Mouse (Mus musculus) kidney, postnatal 25 days (tissue): ENCODE results near the gene Ddx23.

Experiments used
- DNase-seq, 2 experiments: peaks; one replicate each; pipeline ENCODE4 v3.0.0; 2021; ENCODE audit warnings: mixed read lengths in 2 of 2

Gene Ddx23

DNA sequence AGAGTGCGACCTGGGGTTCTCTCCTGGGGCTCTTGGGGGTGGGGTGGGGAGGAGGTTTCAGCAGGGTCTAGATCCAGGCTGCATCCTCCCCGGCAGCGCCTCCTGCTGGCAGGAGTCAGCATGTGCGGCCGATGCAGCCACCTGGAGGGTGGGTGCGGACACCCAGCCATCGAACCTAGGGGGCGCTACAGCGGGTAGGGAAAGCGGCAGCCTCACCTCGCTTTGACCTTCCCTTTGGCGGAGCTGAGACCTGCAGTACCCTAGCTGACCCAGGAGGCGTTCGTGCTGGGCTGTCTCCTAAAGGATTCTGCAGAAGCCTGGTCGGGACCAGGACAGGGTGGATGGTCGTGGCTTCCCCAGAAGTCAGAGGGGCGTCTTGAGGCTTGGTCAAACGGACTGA, 31.2 kb downstream of the Ddx23 start:
- peak; percentile 72 to 83 for DNase-seq

DNA sequence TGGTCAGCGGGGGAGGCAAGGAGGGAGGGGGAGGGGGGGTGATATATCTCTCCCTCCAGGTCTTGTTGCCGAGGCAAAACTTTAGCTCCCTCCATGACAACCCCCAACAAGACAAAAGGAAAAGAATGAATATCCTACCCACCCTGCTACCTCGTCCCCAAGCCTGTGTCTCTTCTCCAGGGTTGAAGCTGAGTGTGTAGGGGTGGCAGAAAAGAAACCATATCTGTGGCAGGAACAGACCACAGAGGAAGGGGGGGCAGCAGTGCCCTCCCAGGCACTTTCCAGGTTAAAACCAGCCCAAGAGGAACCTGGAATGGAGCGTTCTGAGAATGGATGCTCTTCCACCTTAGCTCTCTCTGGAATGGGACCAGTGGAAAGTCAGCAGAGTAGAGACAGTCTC, 32.2 kb downstream of the Ddx23 start, which contains the start of gene Cacnb3:
TSS of gene Cacnb3 (plus strand) at position 301 of the 400 bp plus-strand sequence.
- DNase-seq: no peak

DNA sequence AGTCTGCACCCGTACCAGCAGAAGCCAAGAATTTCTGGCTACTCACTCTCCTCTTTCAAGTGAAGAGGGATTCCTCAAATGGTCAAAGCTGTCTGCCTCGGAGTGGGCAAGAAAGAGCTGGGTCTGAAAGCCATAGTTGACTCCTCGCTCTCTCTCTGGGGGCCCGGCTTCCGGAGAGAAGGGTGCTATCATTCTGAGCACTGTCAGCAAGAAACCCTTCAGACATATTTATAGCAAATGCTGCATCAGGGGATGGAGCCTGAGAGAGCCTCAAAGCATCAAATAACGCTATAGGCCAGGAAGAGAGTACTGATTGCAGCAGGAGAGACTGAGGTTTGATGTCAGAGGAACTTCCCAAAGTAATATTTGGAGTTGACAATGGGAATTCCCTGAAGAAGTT, 33.2 kb downstream of the Ddx23 start:
- DNase-seq: no peak

DNA sequence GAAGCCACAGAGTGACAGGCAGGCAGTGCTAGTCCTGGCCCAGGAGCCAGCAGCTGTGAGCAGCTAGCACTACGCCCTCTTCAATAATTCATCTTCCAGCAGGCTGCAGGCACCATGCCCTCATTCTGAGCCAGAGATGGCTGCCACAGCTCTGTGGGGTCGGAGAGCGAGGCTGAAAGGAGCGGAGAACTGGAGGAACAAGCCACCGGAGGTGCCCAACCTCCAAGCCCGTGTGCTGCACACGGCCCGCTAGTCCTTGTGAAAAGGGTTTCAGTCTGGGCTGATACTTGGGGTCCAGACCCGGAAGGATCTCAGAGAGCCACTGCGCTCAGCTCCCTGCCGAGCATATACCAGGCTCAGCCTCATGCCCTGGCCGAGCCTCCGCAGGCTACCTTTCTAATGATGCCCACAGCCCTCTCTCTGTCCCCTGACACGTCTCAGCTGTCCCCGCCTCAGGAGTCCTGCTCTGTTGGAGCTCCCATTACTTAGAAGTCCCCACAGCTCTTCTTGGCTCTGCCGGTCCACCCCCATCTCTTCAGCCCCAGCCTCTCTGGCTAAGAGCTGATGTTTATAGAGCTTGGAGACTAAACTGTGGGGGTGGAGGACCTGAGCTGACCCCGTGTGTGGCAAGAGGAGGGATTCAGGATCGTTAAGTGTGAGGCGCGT, 34.0 kb downstream of the Ddx23 start:
- no peak for DNase-seq

DNA sequence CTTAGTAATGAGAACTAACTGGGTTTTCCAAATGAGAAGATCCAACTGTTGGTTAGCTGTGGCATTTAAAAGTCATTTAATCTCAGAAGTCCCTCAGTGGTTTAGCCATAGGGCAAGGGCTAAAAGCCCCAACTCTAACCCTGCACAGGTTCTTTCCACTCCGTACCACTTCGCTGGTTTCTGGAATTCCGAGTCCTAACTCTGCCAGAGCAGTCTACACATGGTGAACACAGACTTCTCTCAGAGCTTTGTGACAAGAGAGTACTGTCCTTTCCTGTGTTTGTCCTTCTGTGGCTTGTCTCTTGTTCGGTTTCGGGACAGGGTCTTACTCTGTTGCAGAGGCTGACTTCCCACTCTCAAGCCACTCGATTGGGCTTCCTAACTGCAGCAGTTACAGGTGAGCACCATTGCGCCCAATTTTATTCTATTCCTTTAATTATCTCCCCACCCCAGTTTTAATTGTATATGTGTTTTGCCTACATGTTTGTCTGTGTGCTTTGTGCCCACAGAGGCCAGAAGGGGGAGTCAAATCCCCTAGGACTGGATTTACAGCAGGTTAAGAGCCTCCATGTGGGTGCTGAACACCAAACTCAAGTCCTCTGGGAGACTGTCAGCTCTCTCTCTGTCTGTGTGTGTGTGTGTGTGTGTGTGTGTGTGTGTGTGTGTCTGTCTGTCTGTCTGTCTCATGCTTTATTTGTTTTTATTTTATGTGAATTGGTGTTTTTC, 36.0 kb downstream of the Ddx23 start:
- no peak for DNase-seq

DNA sequence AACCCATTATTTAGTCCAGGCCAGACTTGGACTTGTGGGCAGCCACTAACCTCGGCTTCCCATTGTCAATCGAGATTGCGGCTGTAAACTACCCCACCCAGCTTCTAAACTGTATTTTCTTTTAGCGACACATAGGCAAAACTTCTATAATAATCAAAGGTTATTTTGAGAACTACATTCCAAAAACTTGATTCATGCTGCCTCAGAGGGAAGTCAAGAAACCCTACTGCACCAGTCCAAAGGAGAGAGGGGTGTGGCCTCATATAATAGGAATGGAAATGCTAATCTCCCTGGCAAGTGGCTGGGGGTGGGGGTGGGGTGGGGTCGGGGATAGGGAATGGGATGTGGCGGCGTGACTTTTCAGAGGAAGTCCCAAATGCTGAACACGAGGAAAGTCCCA, 36.6 kb downstream of the Ddx23 start:
- DNase-seq: no peak

DNA sequence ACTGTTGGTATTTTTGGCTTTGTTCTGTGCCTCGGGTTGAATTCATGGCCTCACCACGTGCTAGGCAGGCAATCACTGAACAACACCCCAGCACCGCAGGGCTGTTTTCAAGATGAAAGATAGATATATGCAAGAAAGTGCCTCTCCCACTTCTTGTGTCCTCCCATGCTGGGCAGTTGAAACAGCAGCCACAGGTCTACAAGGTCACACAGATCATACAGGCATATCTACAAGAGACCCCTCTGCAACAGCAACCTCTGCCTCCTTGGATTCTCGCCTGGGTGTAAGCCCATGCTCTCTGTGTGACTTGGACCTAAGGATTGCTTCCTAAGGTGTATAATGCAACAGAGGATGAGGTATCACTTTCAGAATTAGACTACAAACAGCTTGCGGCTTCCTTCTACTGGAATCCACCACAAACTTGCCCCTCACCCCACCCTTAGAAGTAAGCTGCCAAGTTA, 39.3 kb downstream of the Ddx23 start:
- no peak for DNase-seq

DNA sequence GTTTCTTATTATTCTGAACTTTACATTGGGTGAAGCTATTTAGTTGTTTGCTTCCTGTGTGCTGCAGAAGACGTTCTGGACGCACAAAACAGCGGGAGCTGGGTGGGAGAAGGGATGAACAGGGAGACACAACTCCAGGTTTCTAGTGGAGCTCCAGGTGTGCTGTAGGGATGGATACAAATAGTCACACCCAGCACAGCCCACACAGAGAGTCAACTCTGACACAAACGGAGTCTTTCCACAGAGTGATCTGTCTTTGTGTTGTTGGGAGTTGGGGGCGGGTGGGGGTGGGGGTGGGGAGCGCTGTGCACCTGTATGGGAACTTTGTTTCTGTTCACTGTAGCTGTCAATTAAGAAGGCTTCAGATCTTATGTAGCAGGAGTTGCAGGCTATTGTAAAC, 40.0 kb downstream of the Ddx23 start:
- DNase-seq: no peak

DNA sequence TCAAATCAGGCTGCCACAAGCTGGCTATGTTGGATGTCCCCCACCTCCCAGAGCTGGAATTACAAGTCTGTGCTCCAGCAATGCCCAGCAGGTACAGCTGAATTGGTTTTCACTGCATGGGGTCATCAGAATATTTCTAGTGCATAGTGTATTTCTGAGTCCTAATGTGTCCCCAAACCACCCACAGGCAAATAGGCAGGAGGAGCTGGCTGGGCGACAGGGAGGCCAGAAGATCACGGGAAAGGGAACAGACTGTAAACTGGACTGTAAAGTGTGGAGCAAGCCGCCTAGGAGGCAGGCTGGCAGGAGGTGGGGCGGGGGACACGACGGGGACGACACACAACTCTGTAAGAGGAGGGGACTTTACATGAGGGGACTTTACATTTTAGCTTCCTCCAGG, 40.5 kb downstream of the Ddx23 start:
- peak; percentile 43 to 80 for DNase-seq

DNA sequence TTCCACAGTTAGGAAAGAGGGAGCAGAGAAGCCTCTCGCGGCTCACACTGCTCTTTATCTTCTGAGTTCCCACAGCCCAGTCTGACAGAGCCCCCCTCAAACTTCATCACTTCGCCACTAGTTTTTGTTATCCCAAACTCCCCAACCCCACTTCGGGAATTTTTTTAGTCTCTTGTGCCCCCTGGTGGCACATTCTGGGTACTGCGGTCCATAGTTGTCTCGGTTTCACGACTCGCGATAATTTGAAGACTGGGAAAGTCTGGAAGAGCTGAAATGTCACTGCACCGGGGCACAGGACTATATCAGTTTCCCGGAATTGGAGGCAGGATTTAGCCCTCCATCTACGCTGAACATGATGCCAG, 45.5 kb downstream of the Ddx23 start:
- DNase-seq: peak; percentile 68 to 76

DNA sequence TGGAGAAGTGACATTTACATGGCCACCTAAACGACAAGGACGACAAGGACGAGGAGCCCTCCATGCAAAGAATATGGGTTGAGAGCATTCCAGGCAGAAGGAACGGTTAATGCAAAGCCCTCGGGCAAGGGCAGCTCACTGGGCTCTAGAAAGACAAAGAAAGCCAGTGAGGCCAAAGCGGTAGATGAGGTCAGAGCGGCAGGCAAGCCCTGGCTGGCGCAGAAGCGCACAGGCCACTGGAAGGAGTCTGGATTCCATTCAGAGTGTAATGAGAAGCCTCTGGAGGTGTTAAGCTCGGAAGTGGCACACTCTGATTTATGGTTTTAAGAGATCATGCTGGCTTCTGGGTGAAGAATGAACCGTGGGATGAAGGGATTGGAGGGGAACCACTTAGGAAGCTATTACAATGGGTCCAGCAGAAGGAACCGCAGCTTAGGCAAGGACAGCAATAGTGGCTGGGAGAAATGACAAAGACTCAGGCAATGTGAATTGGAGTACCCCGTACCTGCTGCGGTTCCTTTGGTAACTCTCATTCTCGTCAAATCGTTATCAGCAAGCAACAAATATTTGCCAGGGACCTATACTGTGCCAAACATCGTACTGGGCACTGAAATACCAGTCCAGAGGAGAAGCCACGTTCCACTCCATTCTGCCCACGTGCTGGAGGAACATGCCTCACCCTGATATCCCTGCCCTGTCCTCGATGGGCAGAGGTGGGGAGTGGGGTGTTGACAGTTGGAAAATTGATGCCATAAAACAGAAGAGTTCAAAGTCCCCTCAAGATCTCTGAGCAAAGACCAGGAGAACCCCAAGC, 46.1 kb downstream of the Ddx23 start:
- peak; percentile 55 to 77 for DNase-seq

DNA sequence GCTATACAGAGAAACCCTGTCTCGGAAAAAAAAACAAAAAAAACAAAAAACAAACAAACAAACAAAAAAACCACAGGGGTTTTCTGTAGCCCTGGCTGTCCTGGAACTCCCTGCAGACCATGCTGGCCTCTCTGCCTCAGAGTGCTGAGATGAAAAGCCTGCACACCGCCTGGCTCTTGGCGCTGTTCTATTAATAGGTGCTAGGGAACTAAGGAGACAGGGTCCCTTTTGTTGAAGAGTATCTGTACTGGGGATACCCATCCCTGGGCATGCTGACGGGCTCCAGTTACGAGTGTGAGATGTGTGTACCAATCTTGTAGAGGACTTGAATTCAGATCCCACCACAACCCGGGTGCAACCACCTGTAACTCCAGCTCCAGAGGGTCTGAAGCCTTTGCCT, 46.9 kb downstream of the Ddx23 start:
- no peak for DNase-seq

DNA sequence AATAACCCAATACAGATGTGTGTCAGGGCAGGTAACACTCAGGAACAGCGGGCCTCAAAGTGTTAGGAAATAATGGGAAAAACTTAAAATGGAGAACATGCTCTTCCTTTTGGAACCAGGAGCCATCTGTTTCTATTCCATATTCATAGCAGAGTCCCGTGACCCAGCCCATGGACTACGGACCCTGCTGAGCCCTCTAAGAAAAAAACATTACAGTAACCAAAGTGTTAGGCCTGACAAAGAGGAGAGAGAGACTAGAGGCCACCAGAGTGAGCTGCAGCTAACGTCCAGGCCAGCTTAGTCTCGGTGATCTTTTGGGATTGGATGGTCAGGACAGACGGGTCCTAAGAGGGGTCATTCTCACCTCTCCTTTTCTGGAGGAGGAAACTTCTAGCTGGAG, 47.7 kb downstream of the Ddx23 start:
- DNase-seq: peak; percentile 63 to 74

DNA sequence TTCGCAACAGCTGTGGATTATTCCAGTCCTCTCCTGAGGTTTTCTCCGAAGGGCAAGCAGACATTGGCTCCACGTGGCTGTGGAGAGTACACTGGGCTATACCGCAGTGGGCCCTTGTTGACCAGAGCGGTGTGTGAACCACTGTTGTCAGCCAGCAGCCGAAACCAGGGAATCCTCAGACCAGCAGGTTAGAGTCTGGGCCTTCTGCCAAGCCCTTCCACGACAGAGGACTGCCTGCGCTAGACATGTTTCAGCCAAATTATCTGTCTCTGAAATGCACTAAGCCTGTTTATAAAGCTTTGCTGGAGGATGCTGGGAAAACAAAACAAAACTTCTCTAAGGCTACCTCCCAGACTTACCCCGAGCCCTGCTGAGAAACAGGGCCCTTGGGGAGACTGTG, 48.1 kb downstream of the Ddx23 start:
- DNase-seq: peak; percentile 86 to 87

DNA sequence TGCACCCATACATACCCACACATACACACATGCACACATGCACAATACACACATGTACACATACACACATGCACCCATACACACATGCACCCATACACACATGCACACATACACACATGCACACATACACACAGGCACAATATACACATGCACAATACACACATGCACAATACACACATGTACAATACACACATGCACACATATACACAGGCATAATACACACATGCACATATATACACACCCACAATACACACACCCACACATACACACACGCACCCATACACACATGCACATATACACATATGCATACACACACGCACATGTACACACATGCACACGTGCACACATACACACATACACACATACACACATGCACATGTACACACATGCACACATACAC, 50.5 kb downstream of the Ddx23 start:
- DNase-seq: no peak

DNA sequence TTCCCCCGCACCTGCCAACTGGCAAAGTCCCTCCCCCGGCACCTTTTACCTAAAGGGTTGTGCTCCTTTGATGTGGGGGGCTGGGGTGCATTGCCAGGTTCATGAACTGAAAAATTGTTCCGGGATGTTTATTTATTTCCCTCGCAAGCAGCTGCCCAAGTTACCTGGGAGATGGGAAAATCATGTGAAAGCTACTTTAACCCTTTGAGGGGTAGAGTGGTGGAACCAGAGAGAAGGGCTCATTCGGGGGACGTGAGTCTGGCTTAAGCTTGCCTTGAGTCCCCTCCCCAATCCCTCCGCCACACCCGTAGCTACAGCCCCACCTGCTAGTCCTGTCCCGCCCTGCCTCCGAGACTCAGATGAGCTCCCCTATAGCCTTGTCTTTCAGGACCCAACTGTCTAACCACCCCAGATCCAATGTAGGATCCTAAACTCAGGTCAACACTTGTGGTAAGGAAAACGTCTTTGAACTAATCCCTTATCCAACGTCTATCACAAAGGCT, 52.5 kb downstream of the Ddx23 start:
- no peak for DNase-seq

DNA sequence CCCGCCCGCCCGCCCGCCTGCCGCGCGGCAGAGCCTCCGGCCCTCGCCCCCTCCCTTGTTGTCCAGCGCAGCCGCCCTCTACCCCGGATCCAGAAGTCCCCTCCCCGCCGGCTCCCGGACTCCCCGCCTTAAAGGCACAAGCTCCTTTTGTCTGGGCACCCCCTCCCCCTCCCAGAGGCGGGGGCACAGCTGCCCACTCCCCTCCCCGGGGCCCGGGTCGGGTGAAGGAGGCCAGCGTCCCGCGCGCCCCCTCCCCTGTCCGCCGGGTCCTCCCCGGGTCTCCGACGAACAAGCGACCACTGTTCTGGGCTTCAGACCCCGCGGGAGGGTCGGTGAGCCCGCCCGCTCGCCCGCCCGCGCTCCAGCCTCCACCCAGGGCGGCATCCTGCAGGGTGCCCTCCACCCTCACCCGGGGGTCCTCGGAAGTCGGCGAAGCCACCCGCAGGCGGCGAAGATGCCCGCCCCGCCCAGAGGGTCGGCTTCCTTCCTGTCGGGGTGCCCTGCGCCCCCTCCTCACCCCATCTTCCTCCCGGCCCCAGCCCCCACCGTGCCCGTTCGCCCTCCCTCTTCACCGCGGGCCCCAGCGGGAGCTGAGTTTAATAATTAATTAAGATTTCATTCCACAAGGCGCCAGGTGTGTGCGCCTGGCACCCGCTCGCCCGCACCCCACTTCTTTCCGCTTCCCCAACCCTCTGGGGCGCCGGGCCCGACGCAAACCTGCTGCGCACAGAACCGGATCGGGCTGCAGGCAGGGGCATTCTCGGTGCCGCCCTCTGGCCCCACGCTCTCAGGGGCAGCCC, 53.2 kb downstream of the Ddx23 start, which contains the start of gene Adcy6:
TSS of gene Adcy6 (minus strand) at position 746 of the 800 bp plus-strand sequence.
- DNase-seq: peak; percentile 89 to 96

DNA sequence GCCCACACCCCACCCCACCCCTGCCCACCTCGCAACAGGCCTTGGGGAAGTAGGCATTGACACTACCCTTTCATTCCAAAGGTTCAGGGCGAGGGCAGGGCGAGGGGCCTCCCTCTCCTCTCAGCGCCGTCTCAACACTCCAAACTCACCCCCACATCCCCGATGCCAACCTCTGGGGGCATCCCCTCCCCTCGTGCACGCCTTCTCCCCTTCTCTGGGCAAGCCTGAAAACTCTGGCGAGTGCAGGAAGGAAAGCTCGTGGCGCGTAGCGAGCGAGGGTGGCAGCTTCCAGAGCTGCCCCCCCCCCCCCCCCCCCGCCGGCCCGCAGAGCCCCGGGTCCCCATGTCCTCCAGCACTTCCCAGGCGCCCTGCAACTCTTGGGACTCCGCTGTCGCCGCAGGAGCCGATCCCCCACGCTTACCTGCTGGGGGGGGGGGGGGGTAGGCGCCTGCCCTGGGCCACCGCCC, 53.9 kb downstream of the Ddx23 start:
- peak; percentile 38 to 75 for DNase-seq

DNA sequence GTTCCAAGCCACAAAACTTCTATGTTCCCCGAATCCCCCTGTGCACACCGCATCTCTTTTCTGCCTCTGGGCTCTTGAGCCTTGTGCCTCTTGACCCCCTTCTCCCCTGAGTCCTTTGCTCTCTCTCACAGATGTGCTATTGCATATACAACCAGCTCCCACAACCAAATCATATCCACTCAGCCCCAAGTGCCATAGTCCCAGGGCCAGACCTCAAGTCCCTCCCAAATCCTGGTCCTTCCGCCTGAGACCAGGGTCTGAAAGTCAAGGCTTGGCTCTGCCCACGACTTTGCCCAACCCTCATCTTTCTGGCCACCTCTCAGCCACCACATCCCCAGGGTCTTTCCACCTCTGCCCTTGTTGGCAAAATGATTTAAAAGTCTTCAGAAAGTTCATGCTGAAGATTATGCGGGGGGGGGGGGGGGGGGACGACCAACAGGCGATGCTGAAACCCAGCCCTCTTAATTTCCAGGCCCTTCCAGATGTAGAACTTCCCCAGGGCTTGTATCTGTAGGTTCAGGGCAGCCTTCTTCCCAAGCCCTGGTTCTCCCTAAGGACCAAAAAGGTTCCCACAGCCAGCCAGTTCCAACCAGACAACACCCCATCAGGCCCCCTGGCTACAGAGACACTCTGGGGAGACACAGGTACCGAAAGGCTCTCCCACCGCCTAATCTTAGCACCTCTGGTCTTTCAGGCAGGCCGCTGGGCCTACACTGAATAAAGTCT, 54.5 kb downstream of the Ddx23 start:
- DNase-seq: peak in 1 of 2 experiments; percentile 69

DNA sequence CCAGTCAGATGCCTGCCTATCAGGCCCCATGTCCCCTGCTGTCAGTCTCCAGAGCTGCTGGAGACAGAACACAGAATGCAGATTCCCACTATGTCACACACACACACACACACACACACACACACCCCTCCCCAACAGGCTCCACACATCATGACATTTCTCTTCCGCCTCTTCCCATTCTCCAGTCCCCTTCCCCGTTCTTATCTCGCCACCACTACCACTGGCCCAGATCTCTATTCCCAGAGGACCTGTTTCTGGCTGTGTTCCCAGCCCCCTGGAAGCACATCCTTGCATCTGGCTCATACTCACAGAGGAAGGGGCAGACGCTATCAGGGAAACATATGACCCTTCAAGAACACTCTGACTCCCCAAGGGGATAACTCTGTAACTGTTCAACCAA, 55.1 kb downstream of the Ddx23 start:
- DNase-seq: peak; percentile 87 to 88

DNA sequence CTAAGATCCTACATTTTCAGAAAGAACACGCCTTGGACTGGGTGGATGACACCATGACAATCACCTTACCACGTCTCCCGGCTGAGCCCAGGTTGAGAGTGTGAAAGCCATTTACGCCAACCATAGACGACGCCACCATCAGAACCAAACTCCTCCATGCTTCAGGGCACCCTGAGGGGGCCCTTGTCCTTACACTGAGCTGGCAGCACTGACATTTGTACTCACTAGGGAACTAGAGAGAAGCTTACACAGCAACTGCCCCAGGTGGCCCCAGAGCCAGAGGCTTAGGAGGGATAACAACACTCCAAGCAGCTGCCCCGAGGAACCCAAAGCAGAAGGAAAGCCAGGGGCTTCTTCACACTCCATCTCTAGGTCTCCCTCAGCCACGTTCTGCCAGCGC, 56.0 kb downstream of the Ddx23 start:
- DNase-seq: no peak
